Mouse (Mus musculus) E14TG2a.4 (cell line): ENCODE results near the gene Taf5l.
"Not testable (repeated sequence)": the region's sequence is repeated elsewhere in the genome, so short reads cannot be mapped to it uniquely, and the experiment has no call there.

Experiments used
- H3K27me3 ChIP-seq: 2 replicates; pipeline ENCODE4 v1.6.1; 2014; ENCODE audit warnings: low read length, control low read depth; ENCODE audit not compliant: insufficient read depth
- H3K36me3 ChIP-seq: 2 replicates; pipeline ENCODE4 v1.6.1; 2014; ENCODE audit warnings: low read length, control low read depth; ENCODE audit not compliant: insufficient read depth
- H3K4me1 ChIP-seq: replicated peaks from 2 replicates; pipeline ENCODE4 v1.6.1; 2014; ENCODE audit warnings: low read depth, low read length, control low read depth
- H3K4me3 ChIP-seq: replicated peaks from 2 replicates; pipeline ENCODE4 v1.5.1; 2014; ENCODE audit warnings: mild to moderate bottlenecking, low read length
- H3K9me3 ChIP-seq: 2 replicates; pipeline ENCODE4 v1.6.1; 2014; ENCODE audit warnings: low read length, control low read depth
- CTCF ChIP-seq: conservative IDR thresholded peaks from 2 replicates; pipeline ENCODE4 v1.5.1; 2014; ENCODE audit warnings: low read length
- NANOG ChIP-seq: IDR thresholded peaks from 2 replicates; pipeline ENCODE4 v1.6.1; 2014; ENCODE audit warnings: borderline replicate concordance, low read length, mixed read lengths
- POU5F1 ChIP-seq: IDR thresholded peaks from 2 replicates; pipeline ENCODE4 v1.6.1; 2014; ENCODE audit warnings: low read length, borderline replicate concordance

Gene Taf5l

GRCm38 (mm10) chr8:124020439-124021236, 559 bp downstream of the Taf5l start:
- Histone ChIP-seq H3K4me3 (peak overlapping the region; percentile 97), H3K9me3 (no peaks in the 10 kb centered on the region)
- no peak for TF ChIP-seq NANOG
- no peak for TF ChIP-seq CTCF

GRCm38 (mm10) chr8:124019782-124020181, 1.4 kb downstream of the Taf5l start:
- no peaks in the 10 kb centered on the region for H3K9me3 ChIP-seq
- H3K36me3 ChIP-seq = peaks cover 62% of the 10 kb centered on the region
- no peak for TF ChIP-seq NANOG
- TF ChIP-seq POU5F1 = no peak
- H3K4me3 ChIP-seq = peak overlapping the region; percentile 93
- H3K27me3 ChIP-seq = no peaks in the 10 kb centered on the region
- H3K4me1 ChIP-seq = peaks cover 77% of the 10 kb centered on the region

More at GRCm38 (mm10) chr8:124020439-124021236, 559 bp downstream of the Taf5l start:
- Histone ChIP-seq H3K36me3 (peaks cover 64% of the 10 kb centered on the region), H3K4me1 (peaks cover 70% of the 10 kb centered on the region), H3K27me3 (no peaks in the 10 kb centered on the region)

- Histone ChIP-seq H3K36me3 (peaks cover 57% of the 10 kb centered on the region), H3K4me3 (peak overlapping the region; percentile 37), H3K27me3 (no peaks in the 10 kb centered on the region), H3K9me3 (no peaks in the 10 kb centered on the region), H3K4me1 (peaks cover 90% of the 10 kb centered on the region)
- TF ChIP-seq CTCF (no peak), POU5F1 (no peak), NANOG (no peak)
Observed at GRCm38 (mm10) chr8:124014751-124015150, 6.4 kb downstream of the Taf5l start.

GRCm38 (mm10) chr8:124014299-124014698, 6.9 kb downstream of the Taf5l start:
- H3K4me3 ChIP-seq = peak overlapping the region; percentile 49; the same call in 1 of the 2 replicates
- peaks cover 57% of the 10 kb centered on the region for H3K36me3 ChIP-seq
- H3K4me1 ChIP-seq = peaks cover 90% of the 10 kb centered on the region
- not testable (repeated sequence) for H3K9me3 ChIP-seq, H3K27me3 ChIP-seq

- H3K9me3 ChIP-seq = no peaks in the 10 kb centered on the region
- peaks cover 85% of the 10 kb centered on the region for H3K4me1 ChIP-seq
- no peaks in the 10 kb centered on the region for H3K27me3 ChIP-seq
- TF ChIP-seq POU5F1 (no peak), CTCF (no peak), NANOG (peak; percentile 93)
- peak overlapping the region; percentile 45 for H3K4me3 ChIP-seq
- peaks cover 61% of the 10 kb centered on the region for H3K36me3 ChIP-seq
Observed at GRCm38 (mm10) chr8:124011989-124012586, 9.1 kb downstream of the Taf5l start.

GRCm38 (mm10) chr8:124011580-124011979, 9.6 kb downstream of the Taf5l start:
- H3K36me3 ChIP-seq = peaks cover 62% of the 10 kb centered on the region
- TF ChIP-seq NANOG = no peak
- TF ChIP-seq CTCF = no peak
- TF ChIP-seq POU5F1 = no peak
- H3K9me3 ChIP-seq = no peaks in the 10 kb centered on the region
- H3K4me3 ChIP-seq = peak overlapping the region; percentile 45
- H3K27me3 ChIP-seq = no peaks in the 10 kb centered on the region
- peaks cover 85% of the 10 kb centered on the region for H3K4me1 ChIP-seq

- TF ChIP-seq NANOG (no peak), POU5F1 (no peak), CTCF (no peak)
- H3K4me3 ChIP-seq = no peak overlapping the region
- H3K27me3 ChIP-seq = no peaks in the 10 kb centered on the region
- peaks cover 83% of the 10 kb centered on the region for H3K36me3 ChIP-seq
- peaks cover 80% of the 10 kb centered on the region for H3K4me1 ChIP-seq
- no peaks in the 10 kb centered on the region for H3K9me3 ChIP-seq
Observed at GRCm38 (mm10) chr8:124007829-124008228, 13.4 kb downstream of the Taf5l start.

- H3K4me1 ChIP-seq = peaks cover 88% of the 10 kb centered on the region
- no peak overlapping the region for H3K4me3 ChIP-seq
- H3K9me3 ChIP-seq = no peaks in the 10 kb centered on the region
- no peak for TF ChIP-seq NANOG
- TF ChIP-seq CTCF = no peak
- no peak for TF ChIP-seq POU5F1
- H3K36me3 ChIP-seq = peaks cover 100% of the 10 kb centered on the region
- H3K27me3 ChIP-seq = no peaks in the 10 kb centered on the region
Observed at GRCm38 (mm10) chr8:124002546-124003108, 18.6 kb downstream of the Taf5l start.

- TF ChIP-seq CTCF (no peak), POU5F1 (no peak), NANOG (no peak)
- peaks cover 92% of the 10 kb centered on the region for H3K4me1 ChIP-seq
- H3K9me3 ChIP-seq = no peaks in the 10 kb centered on the region
- H3K4me3 ChIP-seq = no peak overlapping the region
- H3K36me3 ChIP-seq = peaks cover 97% of the 10 kb centered on the region
- H3K27me3 ChIP-seq = no peaks in the 10 kb centered on the region
Observed at GRCm38 (mm10) chr8:123999568-123999967, 21.6 kb downstream of the Taf5l start.
